Mouse (Mus musculus): ENCODE measurements around the gene Morn1. TPM values are rescaled to one million over a fixed set of nuclear protein-coding genes. Genes with fewer than 3 reads are reported as not detected.

Morn1 gene
- total and polyA plus RNA-seq, 2 experiments from 2014 or later: 3.3 to 8.6 TPM

DNA sequence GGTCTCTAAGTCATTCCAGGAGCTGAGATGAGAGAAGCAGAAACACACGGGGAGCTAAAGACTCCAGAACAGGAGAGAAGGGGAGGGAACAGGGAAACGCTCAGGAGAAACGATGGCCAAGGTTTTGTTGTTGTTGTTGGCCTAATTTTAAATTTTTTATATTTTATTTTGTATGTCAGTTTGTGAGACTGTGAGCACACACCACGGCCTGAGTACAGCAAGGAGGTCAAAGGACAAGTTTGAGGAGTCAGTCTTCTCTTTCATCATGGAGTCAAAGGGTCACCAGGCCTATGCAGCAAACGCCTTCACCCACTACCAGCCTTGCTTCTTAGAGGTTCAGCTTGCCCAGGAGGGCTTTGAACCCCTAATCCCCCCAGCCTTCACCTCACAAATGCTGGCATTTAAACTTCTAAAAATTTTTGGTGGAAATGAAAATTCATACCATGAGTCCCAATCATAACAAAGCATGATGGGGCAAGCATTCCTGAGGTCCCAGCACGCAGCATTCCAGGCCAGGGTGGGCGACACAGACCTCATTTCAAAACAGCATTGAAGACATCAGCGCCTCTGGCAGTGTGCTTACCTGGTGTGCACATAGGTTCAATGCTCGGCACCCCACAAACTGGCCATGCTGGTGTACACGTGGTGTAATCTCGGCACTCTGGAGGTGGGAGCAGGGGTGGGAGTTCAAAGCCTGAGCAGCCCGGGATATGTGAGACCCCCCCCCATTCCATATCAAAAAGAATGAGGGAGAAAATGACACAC lies 53.1 kb downstream of the Morn1 start:
- no peak overlapping the region for H3K4me2 ChIP-seq (ENCODE audit: low read depth, low read length, poor library complexity, severe bottlenecking)
- DNase-seq (ENCODE audit: low spot score) (no peak), ATAC-seq (ENCODE audit: low FRiP score) (no peak)
- no peak overlapping the region for H3K27ac ChIP-seq (ENCODE audit: low read depth, low read length)
- H3K27me3 ChIP-seq (ENCODE audit: insufficient read depth, low read length): no peaks in the 10 kb centered on the region
- H3K36me3 ChIP-seq (ENCODE audit: insufficient read depth, low read length): no peaks in the 10 kb centered on the region
- no peak for TF ChIP-seq CTCF (IDR thresholded peaks at IDR 0.05)
- H3K4me1 ChIP-seq (ENCODE audit: insufficient read depth, low read length): peaks cover 11% of the 10 kb centered on the region; the same call in 1 of the 2 replicates
- H3K9ac ChIP-seq (replicated peaks; ENCODE audit: low read length, poor library complexity, severe bottlenecking): no peak overlapping the region
- no peak overlapping the region for H3K4me3 ChIP-seq (ENCODE audit: low read depth, low read length)
- H3K9me3 ChIP-seq (ENCODE audit: low read length): no peaks in the 10 kb centered on the region
- 87% methylated on average over 12 of the region's 12 CpGs for WGBS

DNA sequence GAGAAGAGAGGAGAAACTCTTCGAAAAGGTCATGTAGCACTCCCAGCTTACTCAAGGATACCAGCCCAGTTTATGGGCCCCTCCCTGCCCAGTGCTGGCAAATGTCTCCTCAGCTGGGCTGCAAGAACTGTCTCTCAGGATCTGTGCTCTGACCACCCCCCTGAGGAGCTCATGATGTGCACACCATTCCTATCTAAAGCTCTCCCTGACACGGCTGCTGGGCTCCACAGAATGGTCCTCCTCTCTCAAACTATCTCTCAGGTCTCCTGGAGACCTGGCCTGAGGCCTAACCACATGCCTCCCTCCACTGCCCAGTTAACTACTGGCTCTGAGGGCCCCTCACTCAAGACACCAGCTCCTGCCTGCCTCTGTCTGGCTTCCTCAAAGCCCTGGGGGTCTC lies 53.8 kb downstream of the Morn1 start:
- ATAC-seq (ENCODE audit: low FRiP score) (no peak), DNase-seq (ENCODE audit: low spot score) (no peak)
- no peaks in the 10 kb centered on the region for H3K9me3 ChIP-seq (ENCODE audit: low read length)
- no peaks in the 10 kb centered on the region for H3K36me3 ChIP-seq (ENCODE audit: insufficient read depth, low read length)
- WGBS: 64% methylated on average over 2 of the region's 2 CpGs
- H3K4me1 ChIP-seq (ENCODE audit: insufficient read depth, low read length): peaks cover 11% of the 10 kb centered on the region; the same call in 1 of the 2 replicates
- H3K27me3 ChIP-seq (ENCODE audit: insufficient read depth, low read length): no peaks in the 10 kb centered on the region
- no peak for TF ChIP-seq CTCF (IDR thresholded peaks at IDR 0.05)
- H3K27ac ChIP-seq (ENCODE audit: low read depth, low read length): no peak overlapping the region
- no peak overlapping the region for H3K4me2 ChIP-seq (ENCODE audit: low read depth, low read length, poor library complexity, severe bottlenecking)
- H3K9ac ChIP-seq (replicated peaks; ENCODE audit: low read length, poor library complexity, severe bottlenecking): no peak overlapping the region
- no peak overlapping the region for H3K4me3 ChIP-seq (ENCODE audit: low read depth, low read length)

DNA sequence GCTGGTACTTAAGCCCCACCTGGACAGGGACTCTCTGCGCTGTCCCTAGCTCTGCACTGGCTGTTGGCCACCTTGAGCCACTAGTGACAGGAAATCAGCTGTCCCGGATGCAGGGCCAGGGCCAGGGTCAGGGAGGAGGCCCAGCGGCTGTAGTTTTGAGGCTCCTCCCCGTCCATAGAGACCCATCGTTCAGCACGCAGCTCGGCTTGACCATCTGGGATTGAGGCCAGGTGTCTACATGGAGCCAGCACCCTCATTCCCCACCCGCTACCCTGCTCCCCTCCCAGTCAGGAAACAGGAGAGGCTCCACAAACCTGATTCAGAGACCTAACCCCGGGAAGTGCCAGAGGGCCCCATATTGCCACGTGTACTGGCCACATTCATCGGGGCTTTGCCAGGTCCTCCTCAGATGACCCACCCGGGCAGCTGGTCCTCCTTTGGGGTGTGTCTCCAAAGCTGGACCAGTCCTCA lies 54.5 kb downstream of the Morn1 start:
- no peaks in the 10 kb centered on the region for H3K36me3 ChIP-seq (ENCODE audit: insufficient read depth, low read length)
- H3K4me3 ChIP-seq (ENCODE audit: low read depth, low read length): no peak overlapping the region
- H3K9me3 ChIP-seq (ENCODE audit: low read length): no peaks in the 10 kb centered on the region
- no peak overlapping the region for H3K27ac ChIP-seq (ENCODE audit: low read depth, low read length)
- peaks cover 11% of the 10 kb centered on the region; the same call in 1 of the 2 replicates for H3K4me1 ChIP-seq (ENCODE audit: insufficient read depth, low read length)
- DNase-seq (ENCODE audit: low spot score): no peak
- TF ChIP-seq CTCF (IDR thresholded peaks at IDR 0.05): no peak
- ATAC-seq (ENCODE audit: low FRiP score): no peak
- WGBS: 71% methylated on average over 12 of the region's 12 CpGs
- no peak overlapping the region for H3K4me2 ChIP-seq (ENCODE audit: low read depth, low read length, poor library complexity, severe bottlenecking)
- H3K9ac ChIP-seq (replicated peaks; ENCODE audit: low read length, poor library complexity, severe bottlenecking): no peak overlapping the region
- no peaks in the 10 kb centered on the region for H3K27me3 ChIP-seq (ENCODE audit: insufficient read depth, low read length)

DNA sequence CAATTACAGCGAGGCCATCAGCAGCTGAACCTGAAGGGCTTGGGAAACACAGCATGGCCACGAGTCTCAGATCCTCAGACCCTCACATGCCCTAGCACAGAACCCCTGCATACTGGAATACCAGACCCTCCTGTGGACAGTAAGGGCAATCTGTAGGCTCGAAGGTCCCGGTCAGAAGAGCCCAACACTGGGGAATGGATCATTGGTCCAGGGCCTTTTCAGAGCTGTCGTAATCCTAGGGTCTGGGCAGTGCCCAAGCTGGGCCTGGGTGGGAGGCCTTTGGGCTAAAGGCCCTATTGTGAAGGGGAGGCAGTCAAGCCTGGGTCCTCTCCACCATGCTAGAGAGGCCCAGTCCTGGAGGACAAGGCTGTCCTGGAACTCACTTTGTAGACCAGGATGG lies 56.5 kb downstream of the Morn1 start:
- Histone ChIP-seq H3K36me3 (ENCODE audit: insufficient read depth, low read length) (no peaks in the 10 kb centered on the region), H3K27me3 (ENCODE audit: insufficient read depth, low read length) (no peaks in the 10 kb centered on the region), H3K4me3 (ENCODE audit: low read depth, low read length) (no peak overlapping the region), H3K4me2 (ENCODE audit: low read depth, low read length, poor library complexity, severe bottlenecking) (no peak overlapping the region), H3K27ac (ENCODE audit: low read depth, low read length) (no peak overlapping the region), H3K9me3 (ENCODE audit: low read length) (no peaks in the 10 kb centered on the region), H3K4me1 (ENCODE audit: insufficient read depth, low read length) (peaks cover 11% of the 10 kb centered on the region; the same call in 1 of the 2 replicates), H3K9ac (replicated peaks; ENCODE audit: low read length, poor library complexity, severe bottlenecking) (no peak overlapping the region)
- ATAC-seq (ENCODE audit: low FRiP score): no peak
- no peak for TF ChIP-seq CTCF (IDR thresholded peaks at IDR 0.05)
- 90% methylated on average over 5 of the region's 5 CpGs for WGBS
- DNase-seq (ENCODE audit: low spot score): no peak

DNA sequence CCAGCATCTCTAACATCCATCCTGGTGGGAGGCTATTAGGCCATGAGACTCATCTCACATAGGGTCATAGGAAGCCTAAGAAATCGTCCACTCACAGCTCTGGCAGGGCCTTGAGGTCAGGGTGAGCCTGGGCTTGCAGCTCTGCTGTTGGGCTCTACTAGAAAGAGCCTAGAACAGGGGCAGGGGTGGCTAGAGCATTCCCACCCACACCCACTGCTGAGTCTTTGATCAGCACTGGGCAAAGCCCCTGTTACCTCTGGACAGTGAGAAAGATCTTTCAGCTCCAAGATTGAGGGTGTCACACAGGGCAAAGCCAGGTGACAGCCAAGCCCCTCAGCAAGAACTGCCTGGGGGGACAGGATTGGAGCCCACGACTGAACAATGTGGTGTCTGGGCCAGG lies 57.0 kb downstream of the Morn1 start:
- Histone ChIP-seq H3K27ac (ENCODE audit: low read depth, low read length) (peak overlapping the region; percentile 64), H3K4me3 (ENCODE audit: low read depth, low read length) (no peak overlapping the region), H3K4me2 (ENCODE audit: low read depth, low read length, poor library complexity, severe bottlenecking) (no peak overlapping the region), H3K27me3 (ENCODE audit: insufficient read depth, low read length) (no peaks in the 10 kb centered on the region), H3K9ac (replicated peaks; ENCODE audit: low read length, poor library complexity, severe bottlenecking) (0 out of 2 replicates have a peak overlapping the region, but pooled peaks have one; percentile 24), H3K36me3 (ENCODE audit: insufficient read depth, low read length) (no peaks in the 10 kb centered on the region), H3K9me3 (ENCODE audit: low read length) (no peaks in the 10 kb centered on the region), H3K4me1 (ENCODE audit: insufficient read depth, low read length) (peaks cover 11% of the 10 kb centered on the region; the same call in 1 of the 2 replicates)
- 46% methylated on average over 2 of the region's 2 CpGs for WGBS
- DNase-seq (ENCODE audit: low spot score) (no peak), ATAC-seq (ENCODE audit: low FRiP score) (no peak)
- no peak for TF ChIP-seq CTCF (IDR thresholded peaks at IDR 0.05)

DNA sequence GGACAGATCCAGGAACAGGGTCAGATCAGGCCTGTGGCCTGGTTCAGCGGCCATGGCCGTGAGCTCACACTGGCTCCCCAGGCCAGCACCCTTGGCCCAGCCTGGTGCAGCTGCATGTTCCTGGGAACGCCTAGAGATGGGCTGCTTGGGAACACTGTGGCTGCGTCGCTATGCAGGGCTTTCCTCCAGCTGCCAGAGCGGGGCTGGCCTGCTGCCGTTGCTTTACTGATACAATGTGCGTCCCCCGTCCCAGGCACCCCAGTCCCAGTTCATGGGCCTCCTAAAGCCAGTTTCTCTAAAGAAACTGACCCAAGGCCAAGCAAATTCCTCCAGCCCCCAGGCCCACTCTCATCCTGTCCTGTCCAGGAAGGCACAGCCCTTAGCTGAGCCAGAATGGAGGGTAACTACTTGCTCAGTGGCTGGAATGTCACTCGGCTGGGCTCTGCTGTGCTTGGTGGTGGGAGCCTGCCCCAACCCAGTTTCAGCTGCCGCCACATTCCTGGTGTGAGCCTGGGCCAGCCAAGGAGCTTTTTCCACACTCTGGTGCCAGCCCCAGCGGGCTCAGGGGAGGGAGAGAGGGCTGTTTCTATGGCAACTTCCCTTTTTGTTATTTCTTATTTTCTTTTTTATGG lies 57.6 kb downstream of the Morn1 start:
- ATAC-seq (ENCODE audit: low FRiP score) (peak; percentile 84), DNase-seq (ENCODE audit: low spot score) (peak; percentile 84)
- Histone ChIP-seq H3K36me3 (ENCODE audit: insufficient read depth, low read length) (no peaks in the 10 kb centered on the region), H3K4me3 (ENCODE audit: low read depth, low read length) (no peak overlapping the region), H3K9ac (replicated peaks; ENCODE audit: low read length, poor library complexity, severe bottlenecking) (0 out of 2 replicates have a peak overlapping the region, but pooled peaks have one; percentile 24), H3K4me1 (ENCODE audit: insufficient read depth, low read length) (peaks cover 11% of the 10 kb centered on the region; the same call in 1 of the 2 replicates), H3K9me3 (ENCODE audit: low read length) (no peaks in the 10 kb centered on the region), H3K27ac (ENCODE audit: low read depth, low read length) (peak overlapping the region; percentile 64), H3K27me3 (ENCODE audit: insufficient read depth, low read length) (no peaks in the 10 kb centered on the region), H3K4me2 (ENCODE audit: low read depth, low read length, poor library complexity, severe bottlenecking) (no peak overlapping the region)
- TF ChIP-seq CTCF (IDR thresholded peaks at IDR 0.05): no peak
- 21% methylated on average over 12 of the region's 12 CpGs for WGBS
